Mouse (Mus musculus): ENCODE measurements around the gene Vmn1r129.
"Not testable (repeated sequence)": the region's sequence is repeated elsewhere in the genome, so short reads cannot be mapped to it uniquely, and the experiment has no call there.

Gene Vmn1r129

DNA sequence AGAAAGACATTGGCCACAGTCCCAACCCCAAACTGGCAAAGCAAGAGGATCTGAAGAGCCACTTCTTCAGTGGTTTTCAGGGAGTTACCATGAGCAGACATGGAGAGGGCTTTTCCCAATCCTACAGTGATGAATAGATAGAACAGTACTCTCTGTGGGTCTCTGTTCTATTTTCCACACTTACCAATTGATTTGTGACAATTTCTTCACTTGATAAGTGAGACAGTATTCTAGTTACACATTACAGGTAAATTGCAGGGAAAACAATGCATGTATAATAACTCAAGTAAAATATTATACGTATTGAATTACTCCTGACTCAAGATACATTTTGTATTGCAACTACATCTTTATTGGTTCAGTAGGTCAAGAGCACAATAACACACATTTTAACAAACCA, at the start of gene Vmn1r129:
TSS of gene Vmn1r129 (minus strand) at position 101 of the 400 bp plus-strand sequence.
- DNase-seq = not testable (repeated sequence)

DNA sequence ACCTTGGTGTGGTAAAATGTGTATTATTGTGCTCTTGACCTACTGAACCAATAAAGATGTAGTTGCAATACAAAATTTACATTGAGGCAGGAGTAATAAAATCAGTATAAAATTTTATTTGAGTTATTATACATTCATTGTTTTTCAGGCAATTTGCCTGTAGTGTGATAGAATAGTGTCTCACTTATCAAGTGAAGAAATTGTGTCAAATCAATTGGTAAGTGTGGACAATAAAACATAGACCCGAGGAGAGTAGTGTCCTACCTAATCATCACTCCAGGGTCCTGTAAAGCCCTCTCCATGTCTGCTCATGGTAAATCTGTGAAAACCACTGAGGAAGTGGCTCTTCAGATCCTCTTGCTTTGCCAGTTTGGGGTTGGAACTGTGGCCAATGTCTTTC, 12.0 kb downstream of the Vmn1r129 start, which contains the start of gene Vmn1r128:
TSS of gene Vmn1r128 (plus strand) at position 301 of the 400 bp plus-strand sequence.
- DNase-seq = not testable (repeated sequence)

DNA sequence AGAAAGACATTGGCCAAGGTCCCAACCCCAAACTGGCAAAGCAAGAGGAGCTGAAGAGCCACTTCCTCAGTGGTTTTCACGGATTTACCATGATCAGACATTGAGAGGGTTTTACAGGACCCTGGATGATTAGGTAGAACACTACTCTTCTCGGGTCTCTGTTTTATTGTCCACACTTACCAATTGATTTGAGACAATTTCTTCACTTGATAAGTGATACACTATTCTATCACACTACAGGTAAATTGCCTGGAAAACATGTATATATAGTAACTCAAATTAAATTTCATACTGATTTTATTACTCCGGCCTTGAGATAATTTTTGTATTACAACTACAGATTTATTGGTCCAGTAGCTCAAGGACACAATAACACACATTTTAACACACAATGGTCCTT, 41.3 kb downstream of the Vmn1r129 start, which contains the start of gene Vmn1r127:
TSS of gene Vmn1r127 (minus strand) at position 101 of the 400 bp plus-strand sequence.
- DNase-seq = not testable (repeated sequence)

Measured in cerebellum, adult 11-12 months (tissue).